Mouse (Mus musculus) ES-E14 (cell line): ENCODE results near the gene Chrnb1. TPM values are rescaled to one million over a fixed set of nuclear protein-coding genes. Genes with fewer than 3 reads are reported as not detected.

Source experiments
- DNase-seq: peaks from one replicate; pipeline ENCODE4 v3.0.0-alpha.2; 2013; ENCODE audit warnings: low read depth, low spot score
- H3K27ac ChIP-seq: 2 replicates; pipeline ENCODE4 v1.5.1; 2012; ENCODE audit warnings: low read depth, mild to moderate bottlenecking, low read length, moderate library complexity, mixed read lengths; ENCODE audit not compliant: poor library complexity, insufficient read depth, severe bottlenecking
- H3K36me3 ChIP-seq: 2 replicates; pipeline ENCODE4 v1.6.1; 2012; ENCODE audit warnings: mild to moderate bottlenecking, low read length, moderate library complexity, mixed read lengths; ENCODE audit not compliant: control insufficient read depth, poor library complexity, insufficient read depth, severe bottlenecking
- H3K4me1 ChIP-seq, 2 experiments: fragments of 150-350 bp in 1 of 2; sonication (generic) in 1 of 2; 2 replicates each; pipeline ENCODE4 v1.6.1; 2012; ENCODE audit warnings: low read length in 2 of 2, mild to moderate bottlenecking in 1 of 2, mixed read lengths in 1 of 2; ENCODE audit not compliant: control insufficient read depth in 2 of 2, insufficient read depth in 2 of 2, poor library complexity in 1 of 2
- H3K4me3 ChIP-seq, 2 experiments: fragments of 150-350 bp in 1 of 2; sonication (generic) in 1 of 2; 2 replicates each; pipeline ENCODE4 v1.5.1; 2012; ENCODE audit warnings: low read length in 2 of 2, low read depth in 1 of 2, mild to moderate bottlenecking in 1 of 2, mixed read lengths in 1 of 2; ENCODE audit not compliant: insufficient read depth in 1 of 2, poor library complexity in 1 of 2, severe bottlenecking in 1 of 2
- H3K9ac ChIP-seq: 2 replicates; pipeline ENCODE4 v1.6.1; 2012; ENCODE audit warnings: low read depth, mild to moderate bottlenecking, low read length, mixed read lengths; ENCODE audit not compliant: poor library complexity, insufficient read depth, severe bottlenecking
- H3K9me3 ChIP-seq: fragments of 150-350 bp; sonication (generic); 2 replicates; pipeline ENCODE4 v1.6.1; 2012; ENCODE audit warnings: low read depth, mild to moderate bottlenecking, low read length; ENCODE audit not compliant: control insufficient read depth, insufficient read depth
- CHD2 ChIP-seq: IDR thresholded peaks from 2 replicates; pipeline ENCODE4 v1.6.1; 2014; ENCODE audit warnings: mild to moderate bottlenecking, low read depth, low read length, inconsistent platforms
- HCFC1 ChIP-seq: IDR thresholded peaks from 2 replicates; pipeline ENCODE4 v1.6.1; 2012; ENCODE audit warnings: low read length, inconsistent platforms, borderline replicate concordance; ENCODE audit not compliant: insufficient read depth
- MAFK ChIP-seq: IDR thresholded peaks from 2 replicates; pipeline ENCODE4 v1.6.1; 2014; ENCODE audit warnings: mild to moderate bottlenecking, low read depth, low read length, inconsistent platforms; ENCODE audit not compliant: insufficient read depth
- ZC3H11A ChIP-seq: IDR thresholded peaks from 2 replicates; pipeline ENCODE4 v1.6.1; 2012; ENCODE audit warnings: low read depth, mild to moderate bottlenecking, inconsistent platforms, low read length, borderline replicate concordance
- ZNF384 ChIP-seq: IDR thresholded peaks from 2 replicates; pipeline ENCODE4 v1.6.1; 2012; ENCODE audit warnings: low read depth, low read length, inconsistent platforms
- in situ Hi-C, 2 experiments: fragments of 600-800 bp; cut with MboI; formaldehyde crosslinking; loops; one replicate each; pipeline ENCODE4 v1.15.1; 2025; ENCODE audit warnings: low sequenced_read_pairs in 2 of 2, inconsistent platforms in 1 of 2; ENCODE audit not compliant: unreplicated experiment in 2 of 2
- total RNA-seq: library from RNA; depleted of rRNA; stranded (reverse); fragments of 300-350 nt; gene quantifications from 2 replicates; pipeline ENCODE4 v1.2.3, GENCODE M21; 2012

Chrnb1 gene
- total RNA-seq, 1 experiment: 3.8 TPM

GRCm38 (mm10) chr11:69833554-69833953, 37.8 kb upstream of the Chrnb1 start:
- H3K27ac ChIP-seq: no peak overlapping the region
- peak overlapping the region; percentile 55 for H3K9ac ChIP-seq
- TF ChIP-seq ZNF384 (no peak), HCFC1 (no peak), ZC3H11A (no peak), MAFK (no peak), CHD2 (no peak)
- H3K36me3 ChIP-seq: no peaks in the 10 kb centered on the region
- peak overlapping the region; percentile 70 to 76 for H3K4me3 ChIP-seq
- H3K4me1 ChIP-seq: peaks cover 0 to 10% of the 10 kb centered on the region in 2 experiments; a peak in 3 of 4 replicates
- DNase-seq: no peak
- in situ Hi-C loops: no loop called here
- no peaks in the 10 kb centered on the region for H3K9me3 ChIP-seq

- H3K4me3 ChIP-seq: no peak overlapping the region
- H3K27ac ChIP-seq: no peak overlapping the region
- DNase-seq: no peak
- peaks cover 0 to 18% of the 10 kb centered on the region in 2 experiments; a peak in 3 of 4 replicates for H3K4me1 ChIP-seq
- in situ Hi-C loops: no loop called here
- TF ChIP-seq CHD2 (no peak), ZNF384 (no peak), HCFC1 (no peak), ZC3H11A (no peak), MAFK (no peak)
- H3K36me3 ChIP-seq: peaks cover 12% of the 10 kb centered on the region; the same call in 1 of the 2 replicates
- H3K9me3 ChIP-seq: no peaks in the 10 kb centered on the region
- no peak overlapping the region for H3K9ac ChIP-seq
Observed at GRCm38 (mm10) chr11:69828832-69829231, 33.1 kb upstream of the Chrnb1 start.

GRCm38 (mm10) chr11:69823456-69823855, 27.7 kb upstream of the Chrnb1 start:
- in situ Hi-C loops: no loop called here
- no peak for DNase-seq
- Histone ChIP-seq H3K4me3 (no peak overlapping the region), H3K4me1 (peaks cover 0 to 9% of the 10 kb centered on the region in 2 experiments; a peak in 1 of 4 replicates), H3K36me3 (peaks cover 12% of the 10 kb centered on the region; the same call in 1 of the 2 replicates), H3K27ac (no peak overlapping the region), H3K9ac (no peak overlapping the region), H3K9me3 (no peaks in the 10 kb centered on the region)
- TF ChIP-seq ZC3H11A (no peak), HCFC1 (no peak), MAFK (no peak), ZNF384 (no peak), CHD2 (no peak)

- no peak for DNase-seq
- in situ Hi-C loops: no loop called here
- no peak within 1 kb of the TSS for H3K4me3 ChIP-seq
- peaks cover 9% of the 10 kb centered on the region; the same call in 1 of the 2 replicates for H3K36me3 ChIP-seq
- peaks cover 0 to 12% of the 10 kb centered on the region in 2 experiments; a peak in 1 of 4 replicates for H3K4me1 ChIP-seq
- H3K9me3 ChIP-seq: no peaks in the 10 kb centered on the region
- TF ChIP-seq ZNF384 (no peak), ZC3H11A (no peak), MAFK (no peak), CHD2 (no peak), HCFC1 (no peak)
- no peak within 1 kb of the TSS for H3K9ac ChIP-seq
- no peak within 1 kb of the TSS for H3K27ac ChIP-seq
Observed at GRCm38 (mm10) chr11:69822080-69822479, 26.3 kb upstream of the Chrnb1 start, which contains the start of gene Spem1. Spem1 (minus strand) TSS chr11:69822180.
